Mouse (Mus musculus): Measurements from ENCODE around the gene Susd1. TPM values are rescaled to one million over a fixed set of nuclear protein-coding genes. Genes with fewer than 3 reads are reported as not detected.

Susd1 gene
- polyA plus RNA-seq, 1 experiment from 2014 or later = 9.1 TPM

Other genes starting within 250 kb of the Susd1 start
- 9.7 and 11.4 TPM in 2 replicates for gene Ugcg, start 249.4 kb downstream of the Susd1 start, polyA plus RNA-seq (2015; fragmentation: Nextera tagmentation; extraction: Ambion mirVana)
- gene Ptbp3, start 110.7 kb upstream of the Susd1 start, polyA plus RNA-seq (2015; fragmentation: Nextera tagmentation; extraction: Ambion mirVana) = 50.7 and 55.3 TPM in 2 replicates
- gene Hsdl2, start 142.9 kb upstream of the Susd1 start, polyA plus RNA-seq (2015; fragmentation: Nextera tagmentation; extraction: Ambion mirVana) = 21.9 and 23.8 TPM in 2 replicates
- 17.7 and 20.4 TPM in 2 replicates for gene E130308A19Rik, start 187.6 kb upstream of the Susd1 start, polyA plus RNA-seq (2015; fragmentation: Nextera tagmentation; extraction: Ambion mirVana)